Mouse (Mus musculus) liver (tissue): ENCODE measurements at regions not wholly inside any gene's neighbourhood (a gene's known extent, or its start where the extent isn't known, plus 50 kb on each side); places are given as distances from the start of the nearest gene placed in this dataset.

Source experiments
- DNase-seq: peaks from one replicate; pipeline ENCODE4 v3.0.0-alpha.2; 2020; ENCODE audit warnings: mixed read lengths

DNA sequence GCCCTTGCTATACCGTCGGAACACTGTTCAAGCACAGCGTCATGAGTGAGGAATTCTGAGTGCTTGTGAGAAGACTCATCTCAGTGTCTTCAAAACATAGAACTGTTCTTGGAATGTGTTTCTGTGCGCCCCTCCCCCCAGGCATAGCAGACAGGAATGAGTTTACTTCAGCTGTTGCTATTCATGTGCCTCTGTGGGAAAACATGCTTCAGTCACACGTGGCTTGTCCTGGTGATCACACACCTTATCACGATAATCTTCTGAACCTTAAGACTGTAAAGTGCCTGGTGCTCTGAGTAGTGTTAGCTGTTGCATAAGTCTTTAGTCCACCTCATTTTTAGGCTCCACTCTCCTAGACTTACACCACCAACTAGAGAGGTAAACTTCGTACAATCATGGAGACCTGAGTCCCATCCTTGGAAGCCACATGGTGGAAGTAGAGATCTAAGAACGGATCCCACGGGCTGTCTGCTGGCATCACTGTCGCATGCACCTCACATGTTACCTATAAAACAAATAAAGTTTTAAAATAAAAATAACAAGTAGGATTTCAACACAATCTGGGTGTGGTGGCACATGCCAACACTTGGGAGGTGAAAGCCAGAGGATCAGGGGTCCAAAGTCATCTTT is 1143.8 kb downstream of the 4930447A16Rik start:
- DNase-seq: no peak

GRCm38 (mm10) chr15:38570144-38570543 is 1144.8 kb downstream of the 4930447A16Rik start:
- no peak for DNase-seq

DNA sequence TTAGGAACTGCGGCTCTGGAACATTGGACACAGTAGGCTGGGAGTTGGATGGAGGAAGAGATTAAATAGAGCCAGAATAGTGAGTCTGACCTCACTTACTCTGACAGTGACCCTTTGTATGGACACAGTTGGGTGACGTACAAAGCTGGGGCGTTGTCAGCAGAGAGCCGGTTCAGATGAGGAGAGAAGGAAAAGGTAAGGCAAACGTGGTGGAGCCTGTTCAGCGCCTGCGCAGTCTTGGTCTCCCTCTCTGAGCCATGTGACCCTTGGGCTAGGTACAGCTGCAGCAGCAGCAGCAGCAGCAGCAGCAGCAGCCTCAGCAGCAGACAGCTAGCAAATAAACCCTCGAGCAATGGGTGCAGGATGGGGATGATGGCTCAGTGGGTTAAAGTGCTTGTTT is 1145.4 kb downstream of the 4930447A16Rik start:
- no peak for DNase-seq

- DNase-seq: no peak
These were observed 1147.3 kb downstream of the 4930447A16Rik start for GRCm38 (mm10) chr15:38572652-38573051.

DNA sequence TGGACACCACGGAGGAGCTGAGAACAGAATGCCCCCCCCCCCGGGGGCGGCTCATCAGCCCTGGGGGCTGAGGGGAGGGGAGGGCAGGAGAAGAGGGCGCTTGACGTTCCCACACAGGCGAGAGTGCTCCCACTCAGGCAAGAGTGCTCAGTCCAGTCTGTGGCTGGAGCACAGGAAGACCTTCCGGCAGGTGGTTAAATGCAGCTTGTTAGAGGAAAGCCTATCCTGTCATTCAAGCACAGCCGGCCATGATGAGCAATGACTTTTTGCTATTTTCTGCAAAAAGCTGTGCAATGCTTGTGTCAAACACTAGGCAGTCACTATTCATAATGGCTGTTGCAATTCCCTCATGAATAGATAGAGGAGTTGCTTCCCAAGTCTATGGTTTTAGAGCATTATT is 1149.1 kb downstream of the 4930447A16Rik start:
- DNase-seq: no peak

DNA sequence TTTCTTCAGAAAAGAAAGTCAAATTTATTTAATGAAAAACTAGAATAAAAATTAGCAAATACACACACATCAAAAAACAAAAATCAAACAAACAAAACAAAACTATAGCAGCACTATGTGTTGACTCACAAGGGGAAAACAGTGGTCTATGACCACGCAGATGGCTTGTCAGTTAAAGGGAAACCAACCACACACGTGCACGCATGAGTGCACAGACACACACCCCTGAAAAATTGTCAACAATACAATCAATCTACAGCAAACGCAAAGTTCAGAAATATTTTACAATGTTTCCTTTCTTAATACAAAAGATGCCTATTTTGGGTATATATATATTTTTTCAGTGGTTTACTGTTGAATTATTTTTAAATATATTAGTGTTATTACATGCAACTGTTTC is 1149.9 kb downstream of the 4930447A16Rik start:
- no peak for DNase-seq

- no peak for DNase-seq
These were observed 1152.3 kb downstream of the 4930447A16Rik start for GRCm38 (mm10) chr15:38577691-38578090.

DNA sequence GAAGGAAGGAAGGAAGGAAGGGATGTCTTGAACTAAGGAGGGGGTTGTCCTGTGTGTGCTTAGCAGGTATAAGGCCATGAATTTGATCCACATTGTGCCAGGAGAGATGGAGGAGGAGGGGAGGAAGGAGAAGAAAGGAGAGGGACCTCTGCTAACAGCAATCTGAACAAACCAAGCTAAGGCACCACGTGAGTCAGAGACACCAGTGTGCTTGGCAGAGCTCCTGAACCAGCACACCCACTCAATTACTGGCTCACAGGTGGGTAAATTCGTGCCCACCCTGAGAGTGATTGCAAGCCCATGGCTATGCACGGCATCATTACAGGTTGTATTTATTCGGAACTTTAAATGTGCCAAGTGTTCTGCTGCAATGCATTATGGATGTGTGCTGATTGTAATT is 1154.1 kb downstream of the 4930447A16Rik start:
- DNase-seq: no peak

GRCm38 (mm10) chr15:38583500-38583899 is 1158.1 kb downstream of the 4930447A16Rik start:
- DNase-seq: no peak

DNA sequence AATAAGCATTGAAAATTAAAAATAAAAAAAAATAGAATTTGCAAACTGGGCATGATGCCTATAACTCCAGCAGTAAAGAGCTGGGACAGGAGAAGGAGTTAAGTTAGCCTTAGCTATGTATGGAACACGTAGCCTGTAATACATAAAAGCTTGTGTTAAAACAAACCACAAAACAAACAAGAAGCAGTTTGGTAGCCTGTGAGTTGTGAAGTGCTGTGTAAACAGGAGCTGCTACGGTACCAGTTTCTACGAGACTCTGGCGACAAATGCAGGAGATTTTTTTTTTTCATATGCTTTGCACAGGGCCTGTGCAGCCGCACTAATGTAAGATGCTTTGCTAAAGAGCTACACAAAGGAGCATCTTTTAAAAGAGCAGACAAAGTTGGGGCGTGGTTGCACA is 1159.1 kb downstream of the 4930447A16Rik start:
- DNase-seq: no peak

DNA sequence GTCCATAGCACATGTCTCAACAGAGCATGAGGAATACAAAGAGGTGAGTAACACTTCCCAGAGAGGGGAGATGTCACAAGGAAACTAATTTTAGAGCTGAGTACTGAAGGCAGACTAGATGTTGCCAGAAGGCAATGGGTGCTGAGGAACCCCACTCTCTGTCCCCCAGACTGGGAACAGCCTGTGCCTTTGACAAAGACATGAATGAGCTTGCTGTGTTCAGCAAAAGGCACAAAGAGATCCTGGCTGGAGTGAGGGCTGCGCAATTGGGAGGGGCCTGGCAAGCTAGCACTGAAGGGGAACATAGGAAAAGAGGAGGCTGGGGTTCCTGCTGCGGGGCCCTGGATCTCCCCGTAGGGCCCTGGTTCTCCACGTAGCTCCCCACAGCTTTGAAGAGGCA is 1160.3 kb downstream of the 4930447A16Rik start:
- no peak for DNase-seq

DNA sequence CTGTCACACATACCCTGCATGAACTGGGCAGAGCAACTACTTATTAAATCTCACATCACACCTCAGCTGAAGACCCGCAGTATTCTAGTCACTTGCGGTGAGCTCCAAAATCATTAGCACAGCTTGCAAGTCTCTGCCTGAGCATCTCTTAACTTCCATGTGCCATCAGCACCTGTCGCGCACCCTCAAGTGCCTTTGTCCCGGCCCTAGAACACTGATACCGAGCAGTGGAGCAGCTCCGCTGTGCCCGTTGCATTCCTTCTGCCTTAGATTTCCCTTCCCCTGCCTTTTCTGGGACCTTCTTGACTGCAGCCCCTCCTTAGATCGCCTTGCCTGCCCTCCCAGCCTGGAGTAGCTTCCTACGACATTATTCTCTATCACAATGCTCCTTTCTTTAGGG is 1161.2 kb downstream of the 4930447A16Rik start:
- DNase-seq: no peak

DNA sequence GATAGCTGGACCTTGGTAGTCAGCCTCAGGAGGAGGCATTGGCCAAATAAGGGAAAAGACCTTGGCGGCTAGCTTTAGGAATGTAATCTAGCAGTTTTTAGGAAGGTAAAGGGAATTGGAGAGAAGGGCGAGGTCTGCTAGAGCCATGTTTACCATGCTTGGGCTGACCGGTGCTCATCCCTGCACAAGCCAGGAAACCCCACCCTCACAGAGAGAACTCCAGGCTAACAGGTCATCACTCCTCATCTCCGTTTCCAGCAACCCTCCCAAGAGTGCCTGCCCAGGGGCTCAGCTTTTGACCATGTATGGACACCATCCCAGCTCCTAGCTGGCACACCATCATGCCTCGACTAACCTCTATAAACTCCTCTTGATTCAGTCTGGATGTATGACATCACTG is 1162.9 kb downstream of the 4930447A16Rik start:
- DNase-seq: no peak

GRCm38 (mm10) chr15:38589010-38589409 is 1163.7 kb downstream of the 4930447A16Rik start:
- no peak for DNase-seq

GRCm38 (mm10) chr15:38589675-38590074 is 1164.3 kb downstream of the 4930447A16Rik start:
- no peak for DNase-seq

- no peak for DNase-seq
These were observed 1168.7 kb downstream of the 4930447A16Rik start for GRCm38 (mm10) chr15:38594095-38594494.

DNA sequence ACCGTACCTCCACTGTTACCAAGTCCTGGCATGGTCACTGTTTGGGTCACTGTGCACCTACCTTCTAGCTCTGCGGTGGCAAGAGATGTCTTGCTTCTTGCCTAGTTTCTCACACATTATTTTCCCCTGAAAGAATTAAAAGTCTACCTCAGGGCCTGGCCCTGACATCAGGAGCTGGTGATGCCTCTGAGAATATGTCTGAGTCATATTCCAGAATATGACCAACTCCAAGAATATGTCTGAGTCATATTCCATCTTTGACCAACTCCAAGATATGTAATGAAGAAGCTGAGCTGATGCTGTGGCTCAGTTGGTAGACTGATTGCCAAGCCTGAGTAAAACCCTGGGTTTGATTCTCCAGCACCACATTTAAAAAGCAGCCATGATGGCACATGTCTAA is 1169.4 kb downstream of the 4930447A16Rik start:
- DNase-seq: no peak

- DNase-seq: no peak
These were observed 1170.5 kb downstream of the 4930447A16Rik start for GRCm38 (mm10) chr15:38595820-38596219.

DNA sequence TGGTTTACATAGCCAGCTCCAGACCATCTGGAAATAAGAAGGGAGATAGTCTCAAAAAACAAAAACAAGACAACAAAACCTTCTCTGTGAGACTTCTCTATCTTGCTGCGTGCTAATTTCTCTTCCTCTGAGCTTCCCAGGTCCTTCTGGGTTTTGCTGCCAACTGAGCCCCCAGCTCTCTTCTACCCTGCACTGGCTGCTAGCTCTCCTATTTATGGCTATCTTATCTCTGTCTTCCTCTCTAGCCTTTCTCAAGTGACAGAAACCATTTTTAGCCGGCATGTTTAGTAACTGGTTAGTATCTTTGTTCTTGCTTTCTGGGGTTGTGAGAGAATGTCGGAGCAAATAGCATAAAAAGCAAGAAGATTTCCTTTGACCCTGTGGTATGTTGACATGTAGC is 1172.1 kb downstream of the 4930447A16Rik start:
- no peak for DNase-seq

DNA sequence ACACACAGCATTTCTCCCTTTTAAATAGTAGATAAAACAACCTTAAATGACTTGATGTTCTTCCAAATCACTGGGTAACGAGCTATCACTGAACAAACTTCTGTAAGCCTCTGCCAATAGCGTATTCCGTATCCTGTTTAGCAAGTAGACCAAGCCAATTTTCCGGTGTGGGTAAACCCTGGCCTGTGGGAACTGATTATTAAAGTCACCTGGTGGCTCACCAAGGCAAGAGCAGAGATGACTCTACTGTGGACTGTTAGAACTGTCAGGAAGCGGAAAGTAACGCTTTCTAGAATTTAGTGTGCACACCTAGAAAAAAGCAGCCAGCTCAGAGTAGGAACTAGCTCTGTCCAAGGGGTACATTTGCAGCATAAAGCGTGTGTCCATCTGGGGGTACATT is 1176.1 kb downstream of the 4930447A16Rik start:
- DNase-seq: no peak

DNA sequence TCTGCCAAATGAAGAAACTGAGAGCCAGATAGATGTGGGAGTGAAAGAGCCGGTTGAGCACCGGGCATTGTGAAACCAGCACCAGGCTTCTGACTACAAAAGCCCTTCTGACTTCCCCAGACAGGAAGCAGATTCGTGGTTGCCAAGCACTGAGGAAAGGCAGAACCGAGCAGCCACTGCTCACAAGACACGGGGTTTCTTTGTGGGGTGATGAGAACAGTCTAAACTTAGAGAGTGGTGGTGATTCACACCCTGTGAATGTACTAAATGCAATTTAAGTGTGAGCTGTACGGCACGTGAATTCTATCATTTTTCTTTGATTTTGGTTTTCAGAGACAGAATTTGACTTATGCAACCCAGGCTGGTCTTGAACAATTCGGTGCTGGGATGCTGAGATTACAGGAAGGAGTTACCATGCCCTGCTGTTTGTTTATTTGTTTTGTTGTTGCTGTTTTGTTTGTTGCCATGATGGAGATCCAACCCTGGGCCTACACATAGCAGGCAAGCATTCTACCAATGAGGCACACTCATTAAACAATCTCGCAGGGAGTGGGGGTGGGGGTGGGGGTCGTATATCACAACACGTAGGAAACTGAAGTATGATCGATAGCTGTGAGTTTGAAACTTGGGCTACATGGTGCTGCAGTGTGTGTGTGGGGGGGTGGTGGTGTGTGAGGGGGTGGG is 1177.0 kb downstream of the 4930447A16Rik start:
- peak; percentile 17 for DNase-seq

GRCm38 (mm10) chr15:38603918-38604317 is 1178.6 kb downstream of the 4930447A16Rik start:
- no peak for DNase-seq

GRCm38 (mm10) chr15:38607368-38607767 is 1182.0 kb downstream of the 4930447A16Rik start:
- DNase-seq: peak; percentile 40

- no peak for DNase-seq
These were observed 1183.0 kb downstream of the 4930447A16Rik start for GRCm38 (mm10) chr15:38608207-38608870.
